Mouse (Mus musculus) left cerebral cortex, adult 2 months (tissue): ENCODE results near the gene Prep. TPM values are rescaled to one million over a fixed set of nuclear protein-coding genes. Genes with fewer than 3 reads are reported as not detected.

Experiments used
- DNase-seq, 2 experiments: peaks; one replicate each; pipeline ENCODE4 v3.0.0; 2021 to 2022; ENCODE audit warnings: low spot score in 2 of 2, mixed read lengths in 1 of 2; ENCODE audit errors: extremely low spot score in 1 of 2
- H3K27ac ChIP-seq: fragments of 200-600 bp; 2 replicates; pipeline ENCODE4 v1.8.1; 2022
- H3K4me3 ChIP-seq: fragments of 200-600 bp; 2 replicates; pipeline ENCODE4 v1.8.1; 2022
- CTCF ChIP-seq: fragments of 200-600 bp; IDR thresholded peaks from 2 replicates; pipeline ENCODE4 v1.8.1; 2022; ENCODE audit warnings: antibody characterized with exemption, mild to moderate bottlenecking, moderate library complexity
- intact Hi-C: fragments of 180-260 bp; cut with DNase I; formaldehyde crosslinking; loops from one replicate; pipeline ENCODE4 v1.15.1; 2025
- total RNA-seq, 2 experiments: library from RNA; stranded (reverse); gene quantifications; 2 replicates each; pipeline ENCODE4 v1.2.3; 2021

Gene Prep
- total RNA-seq, 2 experiments from 2014 or later = 7.9 to 8.3 TPM

- DNase-seq = no peak
- Histone ChIP-seq H3K4me3 (no peak overlapping the region), H3K27ac (no peak overlapping the region)
- intact Hi-C loops = no loop called here
- no peak for TF ChIP-seq CTCF
These were observed 8.6 kb upstream of the Prep start for GRCm38 (mm10) chr10:45058361-45058760.

- H3K27ac ChIP-seq = no peak overlapping the region
- no peak for TF ChIP-seq CTCF
- DNase-seq = no peak
- H3K4me3 ChIP-seq = no peak overlapping the region
- intact Hi-C loops = no loop called here
These were observed 6.2 kb upstream of the Prep start for GRCm38 (mm10) chr10:45060841-45061240.

- Histone ChIP-seq H3K27ac (peak overlapping the region; percentile 86), H3K4me3 (peak overlapping the region; percentile 67)
- intact Hi-C loops = no loop called here
- TF ChIP-seq CTCF = peak; percentile 42
- no peak for DNase-seq
These were observed 672 bp upstream of the Prep start for GRCm38 (mm10) chr10:45066131-45066930.

- intact Hi-C loops = no loop called here
- TF ChIP-seq CTCF = no peak
- DNase-seq = no peak
- Histone ChIP-seq H3K27ac (peak overlapping the region; percentile 51), H3K4me3 (peak overlapping the region; percentile 67)
These were observed 478 bp downstream of the Prep start for GRCm38 (mm10) chr10:45067436-45067925.

GRCm38 (mm10) chr10:45069557-45069956 is 2.6 kb downstream of the Prep start:
- no peak overlapping the region for H3K27ac ChIP-seq
- H3K4me3 ChIP-seq = no peak overlapping the region
- intact Hi-C loops = no loop called here
- no peak for DNase-seq
- TF ChIP-seq CTCF = no peak

GRCm38 (mm10) chr10:45070362-45070761 is 3.4 kb downstream of the Prep start:
- intact Hi-C loops = no loop called here
- DNase-seq = no peak
- Histone ChIP-seq H3K27ac (no peak overlapping the region), H3K4me3 (no peak overlapping the region)
- no peak for TF ChIP-seq CTCF

- Histone ChIP-seq H3K27ac (no peak overlapping the region), H3K4me3 (no peak overlapping the region)
- no peak for DNase-seq
- no peak for TF ChIP-seq CTCF
- intact Hi-C loops = no loop called here
These were observed 4.2 kb downstream of the Prep start for GRCm38 (mm10) chr10:45070929-45071813.

GRCm38 (mm10) chr10:45072339-45072738 is 5.3 kb downstream of the Prep start:
- Histone ChIP-seq H3K4me3 (no peak overlapping the region), H3K27ac (no peak overlapping the region)
- intact Hi-C loops = no loop called here
- no peak for DNase-seq
- no peak for TF ChIP-seq CTCF

- no peak overlapping the region for H3K4me3 ChIP-seq
- H3K27ac ChIP-seq = no peak overlapping the region
- no peak for TF ChIP-seq CTCF
- no peak for DNase-seq
- intact Hi-C loops = no loop called here
These were observed 7.5 kb downstream of the Prep start for GRCm38 (mm10) chr10:45074543-45074942.

GRCm38 (mm10) chr10:45075491-45076051 is 8.6 kb downstream of the Prep start:
- Histone ChIP-seq H3K27ac (no peak overlapping the region), H3K4me3 (no peak overlapping the region)
- no peak for TF ChIP-seq CTCF
- DNase-seq = no peak
- intact Hi-C loops = no loop called here

- DNase-seq = no peak
- Histone ChIP-seq H3K27ac (no peak overlapping the region), H3K4me3 (no peak overlapping the region)
- intact Hi-C loops = no loop called here
- no peak for TF ChIP-seq CTCF
These were observed 9.6 kb downstream of the Prep start for GRCm38 (mm10) chr10:45076585-45076984.

GRCm38 (mm10) chr10:45077353-45077752 is 10.3 kb downstream of the Prep start:
- DNase-seq = no peak
- no peak overlapping the region for H3K4me3 ChIP-seq
- TF ChIP-seq CTCF = no peak
- no peak overlapping the region for H3K27ac ChIP-seq
- intact Hi-C loops = no loop called here
